Mouse (Mus musculus) induced T-regulatory cell, adult 2 months (primary cell): ENCODE data around the gene Rp9.
"Not testable (repeated sequence)": the region's sequence is repeated elsewhere in the genome, so short reads cannot be mapped to it uniquely, and the experiment has no call there.

Experiments
- DNase-seq: peaks from one replicate; pipeline ENCODE4 v3.0.0-alpha.2; 2012; ENCODE audit warnings: low read depth

Gene Rp9

GRCm38 (mm10) chr9:22461946-22462345 is 7.6 kb downstream of the Rp9 start:
- DNase-seq = no peak

GRCm38 (mm10) chr9:22457142-22457835 is 12.3 kb downstream of the Rp9 start:
- no peak for DNase-seq

GRCm38 (mm10) chr9:22455041-22455440 is 14.5 kb downstream of the Rp9 start:
- no peak for DNase-seq

- not testable (repeated sequence) for DNase-seq
These were observed 15.6 kb downstream of the Rp9 start, which contains the start of gene Gm17545 for GRCm38 (mm10) chr9:22453990-22454389. Gene Gm17545 (plus strand): TSS chr9:22454290.

- DNase-seq = no peak
These were observed 16.0 kb downstream of the Rp9 start for GRCm38 (mm10) chr9:22453501-22453924.

GRCm38 (mm10) chr9:22452697-22453096 is 16.8 kb downstream of the Rp9 start:
- DNase-seq = no peak

GRCm38 (mm10) chr9:22449209-22449608 is 20.3 kb downstream of the Rp9 start:
- no peak for DNase-seq

- DNase-seq = no peak
These were observed 21.1 kb downstream of the Rp9 start for GRCm38 (mm10) chr9:22448420-22448819.

- no peak for DNase-seq
These were observed 22.3 kb downstream of the Rp9 start for GRCm38 (mm10) chr9:22447213-22447612.

- DNase-seq = no peak
These were observed 24.4 kb downstream of the Rp9 start for GRCm38 (mm10) chr9:22445123-22445522.

GRCm38 (mm10) chr9:22443157-22443556 is 26.4 kb downstream of the Rp9 start:
- no peak for DNase-seq

GRCm38 (mm10) chr9:22438826-22439225 is 30.7 kb downstream of the Rp9 start:
- no peak for DNase-seq

GRCm38 (mm10) chr9:22434101-22434500 is 35.4 kb downstream of the Rp9 start:
- DNase-seq = no peak

GRCm38 (mm10) chr9:22433221-22433620 is 36.3 kb downstream of the Rp9 start:
- DNase-seq = no peak

- peak; percentile 45 for DNase-seq
These were observed 39.2 kb downstream of the Rp9 start for GRCm38 (mm10) chr9:22430315-22430840.

GRCm38 (mm10) chr9:22429533-22430241 is 39.9 kb downstream of the Rp9 start:
- DNase-seq = peak; percentile 39

GRCm38 (mm10) chr9:22428666-22429410 is 40.7 kb downstream of the Rp9 start:
- DNase-seq = no peak

- DNase-seq = no peak
These were observed 41.4 kb downstream of the Rp9 start for GRCm38 (mm10) chr9:22428028-22428665.

GRCm38 (mm10) chr9:22424719-22425118 is 44.8 kb downstream of the Rp9 start:
- no peak for DNase-seq

- no peak for DNase-seq
These were observed 45.3 kb downstream of the Rp9 start for GRCm38 (mm10) chr9:22424196-22424595.

- no peak for DNase-seq
These were observed 46.0 kb downstream of the Rp9 start for GRCm38 (mm10) chr9:22423507-22423906.

- no peak for DNase-seq
These were observed 47.0 kb downstream of the Rp9 start for GRCm38 (mm10) chr9:22422559-22422958.
